In the genomic region with DNA sequence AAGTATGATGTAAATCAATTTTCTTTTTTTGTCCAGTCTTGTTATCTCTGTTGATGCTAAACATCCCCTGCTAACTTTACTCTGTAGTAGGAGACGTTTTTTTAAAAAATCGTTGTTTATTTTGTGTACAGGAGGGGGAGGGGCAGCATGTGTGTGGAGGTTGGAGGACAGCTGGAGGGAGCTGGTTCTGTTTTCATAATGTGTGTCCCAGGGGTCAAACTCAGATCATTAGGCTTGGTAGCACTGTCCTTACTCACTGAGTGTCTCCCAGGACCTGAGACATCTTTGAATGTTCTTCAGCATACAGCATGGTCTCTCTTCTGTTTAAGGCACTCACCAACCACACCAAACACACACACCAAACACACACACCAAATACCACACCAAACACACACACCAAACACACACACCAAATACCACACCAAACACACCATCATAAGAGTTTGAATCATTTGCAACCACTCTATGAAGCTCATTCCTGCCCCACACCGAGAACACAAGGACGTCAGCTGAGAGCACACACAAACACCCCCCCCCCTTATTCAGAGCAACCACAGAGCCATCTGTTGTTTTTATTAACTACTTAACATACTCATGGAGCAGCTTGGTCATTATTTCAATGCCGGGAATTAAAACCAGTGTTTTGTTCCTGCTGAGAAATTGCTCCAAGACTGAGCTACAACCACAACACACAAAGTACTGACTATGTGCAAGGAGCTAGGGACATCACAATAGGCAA, we compare ENCODE assay signal across 23 mouse cellular contexts. TPM values are rescaled to one million over a fixed set of nuclear protein-coding genes. Genes with fewer than 3 reads are reported as not detected.
DNase-seq lines count a peak whose midpoint lies in the region; ATAC-seq and TF ChIP-seq lines count a peak whose summit lies in the region.
"Had no signal": no experiment of that assay in that cellular context is flagged by ENCODE, and none has a peak within 500 bp of the region (broad histone marks: within the 10 kb centered on the region; RNA-seq: fewer than 3 reads in every experiment).

No protein-coding gene starts in this region.

- no peak for TF ChIP-seq CTCF in forebrain, postnatal 0 days (IDR thresholded peaks at IDR 0.05; ENCODE audit: low read depth)

- no peak overlapping the region for H3K9ac ChIP-seq in forebrain, embryonic 15.5 days (replicated peaks)
- no peak overlapping the region for H3K9ac ChIP-seq in lung, embryonic 15.5 days
- H3K9ac ChIP-seq in forebrain, postnatal 0 days: no peak overlapping the region

- no peaks in the 10 kb centered on the region for H3K79me2 ChIP-seq in myocyte (ENCODE audit: control insufficient read depth, insufficient read depth)

- H3K4me2 ChIP-seq in forebrain, embryonic 15.5 days (replicated peaks): no peak overlapping the region
- H3K4me2 ChIP-seq in lung, embryonic 15.5 days: no peak overlapping the region
- H3K4me2 ChIP-seq in forebrain, postnatal 0 days (ENCODE audit: low read depth): no peak overlapping the region
- H3K4me2 ChIP-seq in myocyte (ENCODE audit: low read depth): peak overlapping the region; percentile 9

- peak; percentile 53; the same call in 1 of the 2 replicates for ATAC-seq in forebrain, embryonic 15.5 days (replicated peaks)
- ATAC-seq in lung, embryonic 15.5 days (ENCODE audit: borderline replicate concordance, extremely low read depth, low FRiP score, low TSS enrichment): peak; percentile 7; the same call in 1 of the 2 replicates
- 0 out of 2 replicates have a peak, but pooled peaks have one; percentile 47 for ATAC-seq in forebrain, postnatal 0 days

- no peak overlapping the region for H3ac ChIP-seq in myocyte (ENCODE audit: control insufficient read depth, insufficient read length)

- peaks cover 6% of the 10 kb centered on the region for H3K4me1 ChIP-seq in forebrain, embryonic 15.5 days
- peaks cover 5% of the 10 kb centered on the region for H3K4me1 ChIP-seq in forebrain, embryonic 10.5 days
- H3K4me1 ChIP-seq in lung, embryonic 15.5 days: no peaks in the 10 kb centered on the region
- no peaks in the 10 kb centered on the region for H3K4me1 ChIP-seq in forebrain, postnatal 0 days (ENCODE audit: insufficient read depth)

- 33% methylated on average over 5 of the region's 5 CpGs for WGBS in forebrain, embryonic 15.5 days
- 85% methylated on average over 5 of the region's 5 CpGs for WGBS in forebrain, embryonic 10.5 days
- 47% methylated on average over 5 of the region's 5 CpGs for WGBS in lung, embryonic 15.5 days
- WGBS in forebrain, postnatal 0 days: 32% methylated on average over 5 of the region's 5 CpGs

- no peaks in the 10 kb centered on the region for H3K36me3 ChIP-seq in forebrain, embryonic 15.5 days
- no peaks in the 10 kb centered on the region for H3K36me3 ChIP-seq in forebrain, embryonic 10.5 days (replicated peaks)
- no peaks in the 10 kb centered on the region for H3K36me3 ChIP-seq in lung, embryonic 15.5 days
- H3K36me3 ChIP-seq in forebrain, postnatal 0 days (ENCODE audit: insufficient read depth): no peaks in the 10 kb centered on the region
- H3K36me3 ChIP-seq in myocyte (ENCODE audit: control insufficient read depth, insufficient read depth): no peaks in the 10 kb centered on the region

- no peaks in the 10 kb centered on the region for H3K9me3 ChIP-seq in forebrain, embryonic 15.5 days
- H3K9me3 ChIP-seq in forebrain, embryonic 10.5 days: 0 out of 2 replicates have a peak, but pooled peaks cover under 1% of the 10 kb centered on the region
- H3K9me3 ChIP-seq in lung, embryonic 15.5 days: no peaks in the 10 kb centered on the region
- no peaks in the 10 kb centered on the region for H3K9me3 ChIP-seq in forebrain, postnatal 0 days (ENCODE audit: low read length)

- H3K27me3 ChIP-seq in forebrain, embryonic 15.5 days: no peaks in the 10 kb centered on the region
- no peaks in the 10 kb centered on the region for H3K27me3 ChIP-seq in forebrain, embryonic 10.5 days (ENCODE audit: poor library complexity, severe bottlenecking)
- H3K27me3 ChIP-seq in lung, embryonic 15.5 days: no peaks in the 10 kb centered on the region
- no peaks in the 10 kb centered on the region for H3K27me3 ChIP-seq in forebrain, postnatal 0 days (ENCODE audit: insufficient read depth, low read length)
- H3K27me3 ChIP-seq in myocyte (ENCODE audit: control insufficient read depth, insufficient read depth, insufficient read length): no peaks in the 10 kb centered on the region

- no peak overlapping the region for H3K4me3 ChIP-seq in forebrain, embryonic 15.5 days
- H3K4me3 ChIP-seq in forebrain, embryonic 10.5 days: no peak overlapping the region
- H3K4me3 ChIP-seq in lung, embryonic 15.5 days: no peak overlapping the region
- no peak overlapping the region for H3K4me3 ChIP-seq in forebrain, postnatal 0 days (ENCODE audit: low read depth, low read length)
- no peak overlapping the region for H3K4me3 ChIP-seq in myocyte

- H3K27ac ChIP-seq in forebrain, embryonic 15.5 days (replicated peaks): peak overlapping the region; percentile 42; the same call in 1 of the 2 replicates
- H3K27ac ChIP-seq in forebrain, embryonic 10.5 days: no peak overlapping the region
- no peak overlapping the region for H3K27ac ChIP-seq in lung, embryonic 15.5 days
- no peak overlapping the region for H3K27ac ChIP-seq in forebrain, postnatal 0 days (ENCODE audit: low read depth, low read length)
- H3K27ac ChIP-seq: stomach, postnatal 0 days had no signal

- no peak for TF ChIP-seq POLR2A in myocyte (IDR thresholded peaks at IDR 0.05; ENCODE audit: insufficient read length, low read depth)

- DNase-seq in forebrain, embryonic 10.5 days (ENCODE audit: extremely low spot score, low spot score): no peak
- no peak for DNase-seq in lung, postnatal 14 days
- peak; percentile 25 for DNase-seq in forebrain, postnatal 0 days
- no peak for DNase-seq in adrenal gland, adult 2 months
- no peak for DNase-seq in embryo, embryonic 11 days
- DNase-seq: cerebellum, postnatal 25 days; heart, postnatal 10 days; kidney, adult 18-20 months; kidney, postnatal 36 days; thymus, postnatal 25 days had no signal

TF ChIP-seq in myocyte, 11 proteins besides CTCF, POLR2A, EP300 and RAD21:
- peak in 1 of 3 experiments; percentile 31 for TF ChIP-seq MYOD1 (IDR thresholded peaks at IDR 0.05; ENCODE audit: control insufficient read depth in 1 of 3, insufficient read length in 2 of 3, low read depth in 2 of 3)
- TF ChIP-seq MAX (IDR thresholded peaks at IDR 0.05; ENCODE audit: low read depth): no peak

RNA-seq across cellular contexts. Expression of a gene that starts 13.7 kb away (rescaled TPM):
- polyA plus RNA-seq in forebrain, embryonic 15.5 days (2015; fragmentation: Nextera tagmentation; extraction: Ambion mirVana): not detected in 2 replicates
- not detected in 2 replicates for polyA plus RNA-seq in forebrain, embryonic 10.5 days (2016; fragmentation: Nextera tagmentation; extraction: Ambion mirVana)
- 0.04 and 0.09 TPM in 2 replicates for polyA plus RNA-seq in lung, embryonic 15.5 days (2015; fragmentation: Nextera tagmentation; extraction: Ambion mirVana)
- not detected in 2 replicates for total RNA-seq in forebrain, postnatal 0 days (2014; rRNA removed)
- polyA plus RNA-seq in forebrain, postnatal 0 days (2015; fragmentation: Nextera tagmentation; extraction: Ambion mirVana): not detected in 2 replicates
- 0.01 TPM for polyA plus RNA-seq in myocyte (2012; fragmentation: generic; extraction: Trizol)
- under 1 TPM; 0.20 to 0.24 TPM for total RNA-seq in adrenal gland, adult 2 months (2021)
- not detected in 2 replicates for polyA plus RNA-seq in adrenal gland, adult 2 months (2012; rRNA removed)
- total RNA-seq: layer of hippocampus, postnatal 10 days; left cerebral cortex, postnatal 10 days had no signal
- polyA plus RNA-seq: embryonic facial prominence, embryonic 11.5 days; spleen, adult 2 months had no signal

RNA-seq across cellular contexts. Expression of a gene that starts 26.8 kb away (rescaled TPM):
- polyA plus RNA-seq in forebrain, embryonic 15.5 days (2015; fragmentation: Nextera tagmentation; extraction: Ambion mirVana): not detected in 2 replicates
- polyA plus RNA-seq in forebrain, embryonic 10.5 days (2016; fragmentation: Nextera tagmentation; extraction: Ambion mirVana): not detected in 2 replicates
- polyA plus RNA-seq in lung, embryonic 15.5 days (2015; fragmentation: Nextera tagmentation; extraction: Ambion mirVana): not detected in 2 replicates
- not detected in 2 replicates for total RNA-seq in forebrain, postnatal 0 days (2014; rRNA removed)
- polyA plus RNA-seq in forebrain, postnatal 0 days (2015; fragmentation: Nextera tagmentation; extraction: Ambion mirVana): not detected in 2 replicates
- polyA plus RNA-seq in myocyte (2012; fragmentation: generic; extraction: Trizol): not detected
- total RNA-seq in adrenal gland, adult 2 months (2021): not detected
- not detected in 2 replicates for polyA plus RNA-seq in adrenal gland, adult 2 months (2012; rRNA removed)
- total RNA-seq: adrenal gland, postnatal 4 days; gastrocnemius, adult 18-20 months; heart, adult 8-10 months; heart, postnatal 10 days; layer of hippocampus, postnatal 10 days; left cerebral cortex, postnatal 10 days; megakaryocyte, adult 5-6 weeks had no signal
- polyA plus RNA-seq: embryonic facial prominence, embryonic 11.5 days; limb, embryonic 14.5 days; spleen, adult 2 months had no signal

RNA-seq across cellular contexts. Expression of a gene that starts 47.8 kb away (rescaled TPM):
- not detected in 2 replicates for polyA plus RNA-seq in forebrain, embryonic 15.5 days (2015; fragmentation: Nextera tagmentation; extraction: Ambion mirVana)
- 0.15 TPM in 1 of 2 replicates, not detected in the other for polyA plus RNA-seq in forebrain, embryonic 10.5 days (2016; fragmentation: Nextera tagmentation; extraction: Ambion mirVana)
- 0.89 and 1.7 TPM in 2 replicates for polyA plus RNA-seq in lung, embryonic 15.5 days (2015; fragmentation: Nextera tagmentation; extraction: Ambion mirVana)
- not detected in 2 replicates for total RNA-seq in forebrain, postnatal 0 days (2014; rRNA removed)
- polyA plus RNA-seq in forebrain, postnatal 0 days (2015; fragmentation: Nextera tagmentation; extraction: Ambion mirVana): not detected in 2 replicates
- polyA plus RNA-seq in myocyte (2012; fragmentation: generic; extraction: Trizol): 0.12 TPM
- not detected for total RNA-seq in adrenal gland, adult 2 months (2021)
- not detected in 2 replicates for polyA plus RNA-seq in adrenal gland, adult 2 months (2012; rRNA removed)
- total RNA-seq: layer of hippocampus, postnatal 10 days; left cerebral cortex, postnatal 10 days; megakaryocyte, adult 5-6 weeks had no signal
- polyA plus RNA-seq: embryonic facial prominence, embryonic 11.5 days had no signal
